Mouse (Mus musculus) midbrain, embryonic 11.5 days (tissue): Measurements from ENCODE around the gene Noct. TPM values are rescaled to one million over a fixed set of nuclear protein-coding genes. Genes with fewer than 3 reads are reported as not detected.
"Not testable (repeated sequence)": the region's sequence is repeated elsewhere in the genome, so short reads cannot be mapped to it uniquely, and the experiment has no call there.

ENCODE experiments used
- ATAC-seq: fragments of 200-750 bp; cut with Nextera tagmentation; 2 replicates; pipeline ENCODE4 v1.8.0; 2017; ENCODE audit warnings: moderate TSS enrichment, moderate library complexity; ENCODE audit not compliant: low FRiP score
- DNase-seq: peaks from one replicate; pipeline ENCODE4 v3.0.0; 2015; ENCODE audit warnings: low spot score; ENCODE audit errors: missing footprints
- H3K27ac ChIP-seq: fragments of 300-500 bp; sonication (generic); 2 replicates; pipeline ENCODE4 v1.5.1; 2014; ENCODE audit warnings: low read depth, low read length
- H3K27me3 ChIP-seq: fragments of 300-500 bp; sonication (generic); 2 replicates; pipeline ENCODE4 v1.6.1; 2014; ENCODE audit warnings: mild to moderate bottlenecking, low read length, moderate library complexity, mixed read lengths; ENCODE audit not compliant: control insufficient read depth, insufficient read depth
- H3K36me3 ChIP-seq: fragments of 300-500 bp; sonication (generic); 2 replicates; pipeline ENCODE4 v1.6.1; 2014; ENCODE audit warnings: mild to moderate bottlenecking, low read length, moderate library complexity, mixed read lengths; ENCODE audit not compliant: control insufficient read depth, insufficient read depth
- H3K4me1 ChIP-seq: fragments of 300-500 bp; sonication (generic); 2 replicates; pipeline ENCODE4 v1.6.1; 2014; ENCODE audit warnings: low read length; ENCODE audit not compliant: control insufficient read depth, insufficient read depth
- H3K4me2 ChIP-seq: fragments of 300-500 bp; sonication (generic); 2 replicates; pipeline ENCODE4 v1.6.1; 2014; ENCODE audit warnings: mild to moderate bottlenecking, moderate library complexity
- H3K4me3 ChIP-seq: fragments of 300-500 bp; sonication (generic); 2 replicates; pipeline ENCODE4 v1.5.1; 2014; ENCODE audit warnings: low read depth, low read length
- H3K9ac ChIP-seq: fragments of 300-500 bp; sonication (generic); 2 replicates; pipeline ENCODE4 v1.6.1; 2014; ENCODE audit warnings: low read length
- H3K9me3 ChIP-seq: fragments of 300-500 bp; sonication (generic); 2 replicates; pipeline ENCODE4 v1.6.1; 2016; ENCODE audit warnings: low read length; ENCODE audit not compliant: control insufficient read depth
- WGBS: fragments of 180-500 bp; shearing (Covaris S2); extraction: QIAGEN DNeasy Blood & Tissue Kit; methylation state at CpG from one replicate; pipeline ENCODE4 v1.1.7; 2014; 5-methylcytosine and 5-hydroxymethylcytosine counted together
- polyA plus RNA-seq: library from polyadenylated mRNA; unstranded; fragments of >200 nt; fragmentation: Nextera tagmentation; extraction: Ambion mirVana; gene quantifications from 2 replicates; pipeline ENCODE4 v1.2.1, GENCODE M21; 2014

The Noct gene
- polyA plus RNA-seq, result 11.6 and 12.9 TPM in 2 replicates

GRCm38 (mm10) chr3:51224363-51225225 lies at the start of gene Noct:
Gene Noct (plus strand): TSS chr3:51224447.
- ATAC-seq (peak; percentile 92), DNase-seq (peak; percentile 99)
- H3K9me3 ChIP-seq, result no peaks in the 10 kb centered on the region
- peaks cover 4% of the 10 kb centered on the region; the same call in 1 of the 2 replicates for H3K4me1 ChIP-seq
- H3K36me3 ChIP-seq, result no peaks in the 10 kb centered on the region
- peak within 1 kb of the TSS; percentile 94 for H3K27ac ChIP-seq
- peak within 1 kb of the TSS; percentile 92 for H3K4me3 ChIP-seq
- peak within 1 kb of the TSS; percentile 56 for H3K4me2 ChIP-seq
- H3K27me3 ChIP-seq, result no peaks in the 10 kb centered on the region
- peak within 1 kb of the TSS; percentile 94 for H3K9ac ChIP-seq
- under 1% methylated on average over 66 of the region's 100 CpGs for WGBS

GRCm38 (mm10) chr3:51178158-51178557 lies 46.1 kb upstream of the Noct start:
- 43% methylated on average over 10 of the region's 10 CpGs for WGBS
- Histone ChIP-seq H3K4me3 (no peak overlapping the region), H3K4me1 (no peaks in the 10 kb centered on the region), H3K27me3 (no peaks in the 10 kb centered on the region), H3K4me2 (no peak overlapping the region), H3K9me3 (no peaks in the 10 kb centered on the region), H3K9ac (no peak overlapping the region), H3K27ac (no peak overlapping the region), H3K36me3 (no peaks in the 10 kb centered on the region)
- DNase-seq, result no peak
- no peak for ATAC-seq

DNA sequence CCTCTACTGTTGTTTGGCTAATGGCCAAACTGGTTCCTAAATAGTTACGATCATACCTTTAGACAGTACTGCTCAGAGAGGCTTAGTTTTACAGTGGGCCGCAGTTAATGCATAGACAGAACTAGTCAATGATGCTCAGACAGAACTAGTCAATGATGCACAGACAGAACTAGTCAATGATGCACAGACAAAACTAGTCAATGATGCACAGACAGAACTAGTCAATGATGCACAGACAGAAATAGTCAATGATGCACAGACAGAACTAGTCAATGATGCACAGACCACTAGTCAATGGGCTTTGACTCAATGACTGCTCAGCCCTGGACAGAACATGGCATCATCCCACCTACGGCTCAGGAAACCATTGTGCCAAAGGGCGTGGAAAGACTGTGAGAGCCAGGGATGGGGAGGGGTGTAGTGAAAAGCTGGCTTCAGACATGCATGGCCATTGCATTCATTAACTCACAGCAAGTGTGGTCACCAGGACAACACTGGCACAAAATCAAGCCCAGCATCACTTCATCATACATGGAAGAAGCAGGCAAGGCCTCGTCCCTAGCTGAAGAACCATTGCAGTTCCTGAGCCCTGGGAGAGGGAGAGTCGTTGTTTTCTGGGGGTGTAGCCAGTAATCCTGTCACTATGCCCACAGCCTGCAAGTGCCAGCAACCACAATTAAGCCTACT lies 44.6 kb upstream of the Noct start:
- H3K36me3 ChIP-seq, result no peaks in the 10 kb centered on the region
- H3K27ac ChIP-seq, result no peak overlapping the region
- H3K9me3 ChIP-seq, result no peaks in the 10 kb centered on the region
- no peak for DNase-seq
- no peak overlapping the region for H3K4me3 ChIP-seq
- H3K27me3 ChIP-seq, result no peaks in the 10 kb centered on the region
- H3K4me2 ChIP-seq, result no peak overlapping the region
- no peak for ATAC-seq
- 89% methylated on average over 6 of the region's 6 CpGs for WGBS
- H3K4me1 ChIP-seq, result no peaks in the 10 kb centered on the region
- no peak overlapping the region for H3K9ac ChIP-seq

- WGBS, result 86% methylated on average over 8 of the region's 8 CpGs
- Histone ChIP-seq H3K4me3 (no peak overlapping the region), H3K9ac (no peak overlapping the region), H3K27me3 (no peaks in the 10 kb centered on the region), H3K4me1 (no peaks in the 10 kb centered on the region), H3K36me3 (no peaks in the 10 kb centered on the region), H3K9me3 (no peaks in the 10 kb centered on the region), H3K27ac (no peak overlapping the region), H3K4me2 (no peak overlapping the region)
- DNase-seq, result no peak
- ATAC-seq, result no peak
Measured at GRCm38 (mm10) chr3:51180341-51180940, 43.8 kb upstream of the Noct start.

- ATAC-seq (no peak), DNase-seq (no peak)
- 58% methylated on average over 5 of the region's 5 CpGs for WGBS
- H3K4me1 ChIP-seq, result no peaks in the 10 kb centered on the region
- no peaks in the 10 kb centered on the region for H3K36me3 ChIP-seq
- no peak overlapping the region for H3K27ac ChIP-seq
- no peak overlapping the region for H3K4me2 ChIP-seq
- H3K9me3 ChIP-seq, result no peaks in the 10 kb centered on the region
- H3K4me3 ChIP-seq, result no peak overlapping the region
- H3K27me3 ChIP-seq, result no peaks in the 10 kb centered on the region
- no peak overlapping the region for H3K9ac ChIP-seq
Measured at GRCm38 (mm10) chr3:51182455-51182854, 41.8 kb upstream of the Noct start.

DNA sequence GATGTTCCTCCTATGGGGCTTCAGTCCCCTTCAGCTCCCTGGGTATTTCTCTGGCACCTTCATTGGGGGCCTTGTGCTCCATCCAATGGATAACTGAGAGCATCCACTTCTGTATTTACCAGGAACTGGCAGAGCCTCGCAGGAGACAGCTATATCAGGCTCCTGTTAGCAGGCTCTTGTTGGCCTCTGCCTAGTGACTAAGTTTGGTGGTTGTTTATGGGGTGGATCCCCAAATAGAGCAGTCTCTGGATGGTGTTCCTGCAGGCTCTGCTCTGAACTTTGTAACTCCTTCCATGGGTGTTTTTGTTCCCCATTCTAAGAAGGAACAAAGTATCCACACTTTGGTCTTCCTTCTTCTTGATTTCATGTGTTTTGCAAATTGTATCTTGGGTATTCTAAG lies 40.7 kb upstream of the Noct start:
- H3K4me1 ChIP-seq, H3K4me2 ChIP-seq, DNase-seq, H3K27me3 ChIP-seq, H3K4me3 ChIP-seq, ATAC-seq, H3K36me3 ChIP-seq, H3K9ac ChIP-seq, H3K9me3 ChIP-seq, H3K27ac ChIP-seq: not testable (repeated sequence)
- 77% methylated on average over 1 of the region's 1 CpGs for WGBS

DNA sequence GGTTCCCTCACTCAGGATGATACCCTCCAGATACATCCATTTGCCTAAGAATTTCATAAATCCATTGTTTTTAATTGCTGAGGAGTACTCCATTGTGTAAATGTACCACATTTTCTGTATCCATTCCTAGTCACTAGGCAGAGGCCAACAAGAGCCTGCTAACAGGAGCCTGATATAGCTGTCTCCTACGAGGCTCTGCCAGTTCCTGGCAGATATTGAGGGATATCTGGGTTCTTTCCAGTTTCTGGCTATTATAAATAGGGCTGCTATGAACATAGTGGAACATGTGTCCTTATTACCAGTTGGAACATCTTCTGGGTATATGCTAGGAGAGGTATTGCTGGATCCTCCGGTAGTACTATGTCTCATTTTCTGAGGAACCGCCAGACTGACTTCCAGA lies 40.3 kb upstream of the Noct start:
- H3K4me1 ChIP-seq, H3K27me3 ChIP-seq, DNase-seq, H3K4me3 ChIP-seq, H3K9me3 ChIP-seq, H3K36me3 ChIP-seq, ATAC-seq, H3K4me2 ChIP-seq, H3K27ac ChIP-seq, H3K9ac ChIP-seq: not testable (repeated sequence)
- WGBS, result 93% methylated on average over 3 of the region's 3 CpGs

GRCm38 (mm10) chr3:51184715-51185114 lies 39.5 kb upstream of the Noct start:
- no peak for DNase-seq
- H3K4me1 ChIP-seq, result no peaks in the 10 kb centered on the region
- H3K27me3 ChIP-seq, result no peaks in the 10 kb centered on the region
- no peak overlapping the region for H3K4me2 ChIP-seq
- no peak overlapping the region for H3K9ac ChIP-seq
- no peak for ATAC-seq
- H3K4me3 ChIP-seq, result no peak overlapping the region
- WGBS, result 88% methylated on average over 10 of the region's 10 CpGs
- no peak overlapping the region for H3K27ac ChIP-seq
- no peaks in the 10 kb centered on the region for H3K36me3 ChIP-seq
- no peaks in the 10 kb centered on the region for H3K9me3 ChIP-seq

- no peaks in the 10 kb centered on the region for H3K36me3 ChIP-seq
- H3K27ac ChIP-seq, result no peak overlapping the region
- H3K4me1 ChIP-seq, result no peaks in the 10 kb centered on the region
- no peaks in the 10 kb centered on the region for H3K27me3 ChIP-seq
- no peaks in the 10 kb centered on the region for H3K9me3 ChIP-seq
- H3K4me2 ChIP-seq, result no peak overlapping the region
- WGBS, result 91% methylated on average over 7 of the region's 7 CpGs
- no peak for DNase-seq
- no peak overlapping the region for H3K9ac ChIP-seq
- no peak overlapping the region for H3K4me3 ChIP-seq
- ATAC-seq, result no peak
Measured at GRCm38 (mm10) chr3:51185406-51185805, 38.8 kb upstream of the Noct start.
